Mouse (Mus musculus) MEL (cell line): ENCODE measurements around the gene Cnot8.

ENCODE experiments used
- CTCF ChIP-seq, 3 experiments: IDR thresholded peaks in 2 of 3; conservative IDR thresholded peaks in 1 of 3; 2 replicates each; pipeline ENCODE4 v1.5.1; 2011 to 2012; ENCODE audit warnings: low read length in 3 of 3, low read depth in 2 of 3, mild to moderate bottlenecking in 2 of 3, improper control_type of control experiment in 1 of 3, inconsistent platforms in 1 of 3, mixed read lengths in 1 of 3, moderate library complexity in 1 of 3; ENCODE audit not compliant: control insufficient read depth in 1 of 3, insufficient read depth in 1 of 3, poor library complexity in 1 of 3, severe bottlenecking in 1 of 3
- EP300 ChIP-seq, 2 experiments: IDR thresholded peaks; 2 replicates each; pipeline ENCODE4 v1.6.1; 2011; ENCODE audit warnings: improper control_type of control experiment in 2 of 2, low read length in 2 of 2, low read depth in 1 of 2, mild to moderate bottlenecking in 1 of 2
- GATA1 ChIP-seq: IDR thresholded peaks from 2 replicates; pipeline ENCODE4 v1.6.1; 2011; ENCODE audit warnings: low read depth, low read length, improper control_type of control experiment
- HCFC1 ChIP-seq: IDR thresholded peaks from 2 replicates; pipeline ENCODE4 v1.6.1; 2012; ENCODE audit warnings: low read depth, mild to moderate bottlenecking, inconsistent platforms, low read length, improper control_type of control experiment, moderate library complexity
- MAFK ChIP-seq: IDR thresholded peaks from 2 replicates; pipeline ENCODE4 v1.6.1; 2011; ENCODE audit warnings: low read depth, mild to moderate bottlenecking, low read length, improper control_type of control experiment, borderline replicate concordance
- POLR2A ChIP-seq, 2 experiments: IDR thresholded peaks; 2 replicates each; pipeline ENCODE4 v1.6.1; 2011 to 2012; ENCODE audit warnings: low read length in 2 of 2, mild to moderate bottlenecking in 2 of 2, control low read depth in 1 of 2, improper control_type of control experiment in 1 of 2, low read depth in 1 of 2, moderate library complexity in 1 of 2; ENCODE audit not compliant: control insufficient read depth in 1 of 2, insufficient read depth in 1 of 2, poor library complexity in 1 of 2
- POLR2AphosphoS2 ChIP-seq: IDR thresholded peaks from 2 replicates; pipeline ENCODE4 v1.6.1; 2011; ENCODE audit warnings: low read length, improper control_type of control experiment
- RAD21 ChIP-seq: IDR thresholded peaks from 2 replicates; pipeline ENCODE4 v1.6.1; 2011; ENCODE audit warnings: mild to moderate bottlenecking, low read depth, low read length, improper control_type of control experiment
- RCOR1 ChIP-seq: IDR thresholded peaks from 2 replicates; pipeline ENCODE4 v1.6.1; 2012; ENCODE audit warnings: low read depth, mild to moderate bottlenecking, inconsistent platforms, low read length, improper control_type of control experiment
- SIN3A ChIP-seq: IDR thresholded peaks from 2 replicates; pipeline ENCODE4 v1.6.1; 2012; ENCODE audit warnings: low read length, improper control_type of control experiment, inconsistent platforms
- TBP ChIP-seq: IDR thresholded peaks from 2 replicates; pipeline ENCODE4 v1.8.0; 2011; ENCODE audit warnings: low read depth, low read length, improper control_type of control experiment
- ZC3H11A ChIP-seq: IDR thresholded peaks from 2 replicates; pipeline ENCODE4 v1.6.1; 2012; ENCODE audit warnings: low read depth, mild to moderate bottlenecking, inconsistent platforms, low read length, improper control_type of control experiment

DNA sequence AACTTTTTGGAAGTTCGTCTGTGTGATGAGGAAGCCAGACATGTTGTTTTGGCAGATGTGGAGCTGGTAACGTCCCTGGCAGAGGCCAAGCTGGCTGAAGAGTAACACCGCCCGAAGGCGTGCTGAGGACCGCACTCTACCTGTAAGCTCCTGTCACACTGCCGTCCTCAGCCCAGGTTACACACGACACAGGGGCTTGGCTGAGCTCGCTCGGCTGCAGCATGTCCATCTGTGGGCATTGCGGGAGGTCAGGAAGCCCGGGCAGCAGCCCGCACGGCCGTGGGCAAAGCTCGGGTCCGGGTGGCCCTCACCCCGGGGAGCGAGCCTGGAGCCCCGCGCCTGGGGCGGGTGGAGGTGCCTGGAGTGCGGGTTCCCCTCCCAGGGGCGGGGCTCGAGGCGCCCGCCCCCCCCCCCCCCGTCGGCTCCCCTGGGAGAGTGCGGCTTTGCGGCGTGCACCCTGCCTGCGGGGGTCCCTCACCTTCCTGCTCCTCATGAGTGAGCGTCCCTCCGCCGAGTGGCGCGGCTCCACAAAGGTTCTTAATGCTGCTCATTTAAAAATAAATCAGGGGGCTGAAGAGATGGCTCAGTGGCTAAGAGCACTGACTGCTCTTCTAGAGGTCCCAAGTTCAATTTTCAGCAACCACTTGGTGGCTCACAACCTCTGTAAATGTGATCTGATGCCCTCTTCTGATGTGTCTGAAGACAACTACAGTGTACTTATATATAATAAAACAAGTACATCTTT, 6.2 kb upstream of the Cnot8 start:
- TF ChIP-seq CTCF (IDR thresholded peaks at IDR 0.05 in 2 of 3, conservative IDR thresholded peaks at IDR 0.05 in 1 of 3; ENCODE audit: control insufficient read depth in 1 of 3, insufficient read depth in 1 of 3, low read depth in 2 of 3, low read length in 3 of 3, poor library complexity in 1 of 3, severe bottlenecking in 1 of 3) (no peak), SIN3A (no peak), POLR2A (IDR thresholded peaks at IDR 0.05; ENCODE audit: control insufficient read depth in 1 of 2, insufficient read depth in 1 of 2, low read depth in 1 of 2, low read length in 2 of 2, poor library complexity in 1 of 2) (no peak), GATA1 (no peak), TBP (no peak), EP300 (IDR thresholded peaks at IDR 0.05; ENCODE audit: low read depth in 1 of 2, low read length in 2 of 2) (no peak), RAD21 (no peak), MAFK (no peak), POLR2AphosphoS2 (no peak), RCOR1 (no peak), HCFC1 (no peak), ZC3H11A (no peak)
